Mouse (Mus musculus) G1E (cell line): ENCODE measurements around the gene Acads.

ENCODE experiments used
- CTCF ChIP-seq: IDR thresholded peaks from 2 replicates; pipeline ENCODE4 v1.5.1; 2012; ENCODE audit warnings: low read depth, low read length, inconsistent platforms, mixed read lengths
- TAL1 ChIP-seq: conservative IDR thresholded peaks from 2 replicates; pipeline ENCODE4 v1.6.1; 2012; ENCODE audit warnings: low read depth, low read length, inconsistent platforms, mixed read lengths

- TF ChIP-seq CTCF (no peak), TAL1 (no peak)
Measured at GRCm38 (mm10) chr5:115140726-115141125, 21.6 kb upstream of the Acads start.
